Mouse (Mus musculus): Measurements from ENCODE around the gene G6pc. TPM values are rescaled to one million over a fixed set of nuclear protein-coding genes. Genes with fewer than 3 reads are reported as not detected.

The G6pc gene
- total RNA-seq, 2 experiments from 2014 or later: not detected

DNA sequence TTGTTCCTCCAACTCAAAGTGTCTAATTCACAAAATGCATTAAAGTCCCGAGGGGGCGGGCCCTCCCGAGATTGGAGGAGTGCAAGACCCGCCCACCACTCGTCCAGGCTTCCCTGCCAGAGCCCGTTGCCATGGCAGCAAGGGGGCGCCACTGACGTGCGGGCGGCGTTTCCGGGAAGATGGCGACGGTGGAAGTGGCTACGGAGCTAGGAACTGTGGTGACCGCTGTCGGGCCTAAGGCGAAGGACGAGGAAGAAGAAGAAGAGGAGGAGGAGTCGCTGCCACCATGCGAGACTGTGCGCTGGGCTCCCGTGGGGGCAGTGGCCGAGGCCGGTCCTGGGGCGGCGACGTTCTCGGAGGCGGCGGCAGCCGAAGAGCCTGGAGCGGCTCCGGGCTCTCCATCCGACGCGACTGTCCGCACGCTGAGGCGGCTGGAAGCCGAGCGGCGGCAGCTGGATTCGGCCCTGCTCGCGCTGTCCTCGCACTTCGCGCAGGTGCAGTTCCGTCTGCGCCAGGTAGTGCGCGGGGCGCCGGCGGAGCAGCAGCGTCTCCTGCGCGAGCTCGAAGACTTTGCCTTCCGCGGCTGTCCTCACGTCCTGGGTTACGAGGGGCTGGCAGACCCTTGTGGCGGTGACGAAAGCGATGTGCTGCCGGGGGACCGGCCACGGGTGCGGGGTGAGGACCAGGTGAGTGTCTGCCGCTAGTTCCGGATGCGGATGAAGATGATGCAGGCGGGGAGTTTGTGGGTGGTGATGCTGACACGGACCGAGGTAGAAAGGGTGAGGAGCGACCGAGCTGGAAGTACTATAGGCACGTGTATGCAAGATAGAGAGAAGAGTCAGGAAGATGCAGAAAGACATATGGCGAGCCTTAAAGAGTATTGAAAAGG lies 57.8 kb downstream of the G6pc start, which contains the start of the genes Rundc1 and Ptges3l:
Gene Rundc1 (plus strand): TSS at position 161 of the 889 bp plus-strand sequence.
Gene Ptges3l (minus strand): TSS at position 409 of the 889 bp plus-strand sequence.
- ATAC-seq (ENCODE audit: poor library complexity, severe bottlenecking): peak; percentile 99

DNA sequence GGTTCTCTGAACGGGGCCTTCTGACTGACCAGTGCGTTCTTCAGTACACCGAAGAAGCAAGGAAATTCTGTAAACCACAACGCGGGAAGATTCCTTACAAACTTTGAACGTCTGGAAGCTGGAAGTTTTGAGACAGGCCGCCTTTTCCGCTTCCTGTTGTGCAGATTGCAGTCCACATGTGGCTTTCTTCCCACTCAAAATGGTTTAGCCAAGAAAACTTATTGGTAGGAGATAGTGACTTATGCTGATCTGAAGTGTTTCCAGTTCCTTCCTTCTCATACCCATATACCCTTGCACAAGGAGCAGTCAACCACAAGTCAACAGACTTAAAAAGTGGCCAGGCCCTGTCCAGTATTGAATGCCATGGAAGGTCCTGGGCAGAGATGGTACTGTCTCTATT lies 58.8 kb downstream of the G6pc start:
- no peak for ATAC-seq (ENCODE audit: poor library complexity, severe bottlenecking)

Other genes starting within 250 kb of the G6pc start
- 15.9 and 17.2 TPM in 2 replicates for gene Retreg3, start 247.7 kb upstream of the G6pc start, total RNA-seq (2015)
- gene Retreg3, start 247.7 kb upstream of the G6pc start, total RNA-seq (2017): 48.1 and 53.1 TPM in 2 replicates
- gene Tubg1, start 247.6 kb upstream of the G6pc start, total RNA-seq (2015): 14.5 and 15.2 TPM in 2 replicates
- gene Tubg1, start 247.6 kb upstream of the G6pc start, total RNA-seq (2017): 32.2 and 34.4 TPM in 2 replicates
- gene Tubg2, start 211.7 kb upstream of the G6pc start, total RNA-seq (2015): not detected in 2 replicates
- gene Tubg2, start 211.7 kb upstream of the G6pc start, total RNA-seq (2017): not detected in 2 replicates
- gene Cntnap1, start 197.0 kb upstream of the G6pc start, total RNA-seq (2015): not detected in 2 replicates
- 0.07 TPM in 1 of 2 replicates, not detected in the other for gene Cntnap1, start 197.0 kb upstream of the G6pc start, total RNA-seq (2017)
- 0.96 and 1.6 TPM in 2 replicates for gene Plekhh3, start 196.2 kb upstream of the G6pc start, total RNA-seq (2015)
- 1.8 and 3.8 TPM in 2 replicates for gene Plekhh3, start 196.2 kb upstream of the G6pc start, total RNA-seq (2017)
- 0.11 TPM in 1 of 2 replicates, not detected in the other for gene Ccr10, start 192.1 kb upstream of the G6pc start, total RNA-seq (2015)
- 0.07 and 0.37 TPM in 2 replicates for gene Ccr10, start 192.1 kb upstream of the G6pc start, total RNA-seq (2017)
- gene Ezh1, start 141.1 kb upstream of the G6pc start, total RNA-seq (2015): 20.0 and 20.8 TPM in 2 replicates
- gene Ezh1, start 141.1 kb upstream of the G6pc start, total RNA-seq (2017): 20.0 and 20.1 TPM in 2 replicates
- not detected in 2 replicates for gene Ramp2, start 121.5 kb upstream of the G6pc start, total RNA-seq (2015)
- not detected in 2 replicates for gene Ramp2, start 121.5 kb upstream of the G6pc start, total RNA-seq (2017)
- 169 and 184 TPM in 2 replicates for gene Vps25, start 113.9 kb upstream of the G6pc start, total RNA-seq (2015)
- gene Vps25, start 113.9 kb upstream of the G6pc start, total RNA-seq (2017): 54.6 and 55.7 TPM in 2 replicates
- gene Wnk4, start 107.0 kb upstream of the G6pc start, total RNA-seq (2015): 0.27 TPM in 1 of 2 replicates, not detected in the other
- 0.15 TPM in 1 of 2 replicates, not detected in the other for gene Wnk4, start 107.0 kb upstream of the G6pc start, total RNA-seq (2017)
- 1.2 and 1.6 TPM in 2 replicates for gene Cntd1, start 88.5 kb upstream of the G6pc start, total RNA-seq (2015)
- gene Cntd1, start 88.5 kb upstream of the G6pc start, total RNA-seq (2017): 1.7 TPM in 2 replicates
- gene Coa3, start 88.4 kb upstream of the G6pc start, total RNA-seq (2015): 69.8 and 71.2 TPM in 2 replicates
- gene Coa3, start 88.4 kb upstream of the G6pc start, total RNA-seq (2017): 23.2 and 33.6 TPM in 2 replicates
- gene Becn1, start 65.3 kb upstream of the G6pc start, total RNA-seq (2015): 62.2 and 68.0 TPM in 2 replicates
- gene Becn1, start 65.3 kb upstream of the G6pc start, total RNA-seq (2017): 129 and 168 TPM in 2 replicates
- 90.6 and 116 TPM in 2 replicates for gene Psme3, start 51.3 kb upstream of the G6pc start, total RNA-seq (2015)
- gene Psme3, start 51.3 kb upstream of the G6pc start, total RNA-seq (2017): 62.1 and 91.5 TPM in 2 replicates
- 0.98 and 2.1 TPM in 2 replicates for gene Aoc2, start 42.5 kb upstream of the G6pc start, total RNA-seq (2015)
- 0.95 and 1.4 TPM in 2 replicates for gene Aoc2, start 42.5 kb upstream of the G6pc start, total RNA-seq (2017)
- 0.05 TPM in 1 of 2 replicates, not detected in the other for gene Aoc3, start 37.0 kb upstream of the G6pc start, total RNA-seq (2015)
- gene Aoc3, start 37.0 kb upstream of the G6pc start, total RNA-seq (2017): not detected in 2 replicates
- 11.6 and 18.1 TPM in 2 replicates for gene Aarsd1, start 50.1 kb downstream of the G6pc start, total RNA-seq (2015)
- 22.9 and 28.9 TPM in 2 replicates for gene Aarsd1, start 50.1 kb downstream of the G6pc start, total RNA-seq (2017)
- gene Gm27029, start 57.2 kb downstream of the G6pc start, total RNA-seq (2015): 1.7 TPM in 1 of 2 replicates, not detected in the other
- 0.95 and 1.3 TPM in 2 replicates for gene Gm27029, start 57.2 kb downstream of the G6pc start, total RNA-seq (2017)
- 2.4 and 3.0 TPM in 2 replicates for gene Rundc1, start 57.5 kb downstream of the G6pc start, total RNA-seq (2015)
- 3.1 and 3.3 TPM in 2 replicates for gene Rundc1, start 57.5 kb downstream of the G6pc start, total RNA-seq (2017)
- gene Ptges3l, start 57.8 kb downstream of the G6pc start, total RNA-seq (2015): 0.43 and 2.5 TPM in 2 replicates
- gene Ptges3l, start 57.8 kb downstream of the G6pc start, total RNA-seq (2017): 0.66 TPM in 1 of 2 replicates, not detected in the other
- gene Rpl27, start 74.7 kb downstream of the G6pc start, total RNA-seq (2015): 334 and 336 TPM in 2 replicates
- gene Rpl27, start 74.7 kb downstream of the G6pc start, total RNA-seq (2017): 2,102 and 2,594 TPM in 2 replicates
- gene Ifi35, start 80.8 kb downstream of the G6pc start, total RNA-seq (2015): 60.6 and 62.4 TPM in 2 replicates
- 47.3 and 56.5 TPM in 2 replicates for gene Ifi35, start 80.8 kb downstream of the G6pc start, total RNA-seq (2017)
- 0.13 and 0.16 TPM in 2 replicates for gene Rnd2, start 97.4 kb downstream of the G6pc start, total RNA-seq (2015)
- gene Rnd2, start 97.4 kb downstream of the G6pc start, total RNA-seq (2017): 0.20 TPM in 1 of 2 replicates, not detected in the other
- gene Vat1, start 98.7 kb downstream of the G6pc start, total RNA-seq (2015): 7.3 and 10.8 TPM in 2 replicates
- 3.4 and 5.2 TPM in 2 replicates for gene Vat1, start 98.7 kb downstream of the G6pc start, total RNA-seq (2017)
- gene Brca1, start 184.4 kb downstream of the G6pc start, total RNA-seq (2015): 15.3 and 15.9 TPM in 2 replicates
- gene Brca1, start 184.4 kb downstream of the G6pc start, total RNA-seq (2017): 26.8 and 34.8 TPM in 2 replicates
- 32.4 and 33.9 TPM in 2 replicates for gene Nbr1, start 184.6 kb downstream of the G6pc start, total RNA-seq (2015)
- gene Nbr1, start 184.6 kb downstream of the G6pc start, total RNA-seq (2017): 53.6 and 60.7 TPM in 2 replicates
- gene Tmem106a, start 214.7 kb downstream of the G6pc start, total RNA-seq (2015): 35.3 and 35.7 TPM in 2 replicates
- gene Tmem106a, start 214.7 kb downstream of the G6pc start, total RNA-seq (2017): 20.5 and 24.1 TPM in 2 replicates
- gene Gm11634, start 231.7 kb downstream of the G6pc start, total RNA-seq (2015): not detected in 2 replicates
- gene Gm11634, start 231.7 kb downstream of the G6pc start, total RNA-seq (2017): not detected in 2 replicates